ENCODE assay signal across 23 mouse cellular contexts in the genomic region with DNA sequence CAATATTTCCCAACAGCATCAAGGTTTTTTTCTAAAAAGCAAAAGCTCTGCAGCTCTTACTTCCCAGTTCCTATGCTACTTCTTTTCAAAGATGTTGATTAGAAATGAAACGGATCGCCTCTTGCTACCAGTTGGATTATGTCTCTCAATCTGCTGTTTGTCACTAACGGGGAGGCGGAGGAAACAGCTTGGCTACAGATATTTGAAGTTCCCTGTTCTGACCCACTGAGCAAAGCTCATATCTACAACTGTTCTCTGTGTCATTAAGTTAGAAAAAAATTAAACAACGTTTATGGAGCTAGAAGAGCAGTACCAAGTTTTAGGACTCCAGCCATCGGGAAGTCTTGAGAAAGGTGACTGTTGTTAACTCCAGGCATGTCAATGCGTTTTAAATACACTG.
A peak's percentile ranks its signal among the peaks of the same experiment; 100 is the strongest.
DNase-seq lines count a peak whose midpoint lies in the region; ATAC-seq and TF ChIP-seq lines count a peak whose summit lies in the region.
"Had no signal": no experiment of that assay in that cellular context is flagged by ENCODE, and none has a peak within 500 bp of the region (broad histone marks: within the 10 kb centered on the region; RNA-seq: fewer than 3 reads in every experiment).

No protein-coding gene starts in this region.

- H3K9me3 ChIP-seq in forebrain, embryonic 15.5 days, result no peaks in the 10 kb centered on the region
- no peaks in the 10 kb centered on the region for H3K9me3 ChIP-seq in forebrain, postnatal 0 days (ENCODE audit: low read length)
- no peaks in the 10 kb centered on the region for H3K9me3 ChIP-seq in kidney, embryonic 14.5 days (ENCODE audit: control insufficient read depth, low read length)
- no peaks in the 10 kb centered on the region for H3K9me3 ChIP-seq in kidney, postnatal 0 days (replicated peaks; ENCODE audit: low read length)
- no peaks in the 10 kb centered on the region for H3K9me3 ChIP-seq in kidney, embryonic 16.5 days (ENCODE audit: low read length)
- H3K9me3 ChIP-seq: forebrain, embryonic 10.5 days; hindbrain, embryonic 10.5 days; hindbrain, embryonic 13.5 days had no signal

- H3K4me1 ChIP-seq in forebrain, embryonic 15.5 days, result peaks cover 17% of the 10 kb centered on the region
- no peaks in the 10 kb centered on the region for H3K4me1 ChIP-seq in forebrain, postnatal 0 days (ENCODE audit: insufficient read depth)
- H3K4me1 ChIP-seq in kidney, adult 2 months (ENCODE audit: control insufficient read depth, insufficient read depth, low read length), result peaks cover 41% of the 10 kb centered on the region
- H3K4me1 ChIP-seq in kidney, embryonic 14.5 days (ENCODE audit: control insufficient read depth, insufficient read depth, low read length), result peaks cover 3% of the 10 kb centered on the region; the same call in 1 of the 2 replicates
- peaks cover 10% of the 10 kb centered on the region; the same call in 1 of the 2 replicates for H3K4me1 ChIP-seq in kidney, postnatal 0 days (replicated peaks; ENCODE audit: insufficient read depth, low read length)
- peaks cover 36% of the 10 kb centered on the region for H3K4me1 ChIP-seq in kidney, embryonic 16.5 days (ENCODE audit: insufficient read depth, low read length)
- H3K4me1 ChIP-seq: forebrain, embryonic 10.5 days; hindbrain, embryonic 10.5 days had no signal

- no peak overlapping the region for H3K4me3 ChIP-seq in forebrain, embryonic 15.5 days
- no peak overlapping the region for H3K4me3 ChIP-seq in forebrain, postnatal 0 days (ENCODE audit: low read depth, low read length)
- no peak overlapping the region for H3K4me3 ChIP-seq in kidney, adult 2 months (ENCODE audit: insufficient read depth, low read depth, low read length)
- no peak overlapping the region for H3K4me3 ChIP-seq in kidney, embryonic 14.5 days (ENCODE audit: low read length)
- H3K4me3 ChIP-seq in kidney, postnatal 0 days (replicated peaks; ENCODE audit: low read depth, low read length), result no peak overlapping the region
- no peak overlapping the region for H3K4me3 ChIP-seq in kidney, embryonic 16.5 days (ENCODE audit: low read length)
- H3K4me3 ChIP-seq: forebrain, embryonic 10.5 days; hindbrain, embryonic 10.5 days; hindbrain, embryonic 13.5 days had no signal

- H3K9ac ChIP-seq in forebrain, embryonic 15.5 days (replicated peaks), result no peak overlapping the region
- no peak overlapping the region for H3K9ac ChIP-seq in forebrain, postnatal 0 days
- no peak overlapping the region for H3K9ac ChIP-seq in kidney, embryonic 14.5 days (ENCODE audit: low read depth, low read length)
- H3K9ac ChIP-seq in kidney, postnatal 0 days (ENCODE audit: low read depth, low read length), result no peak overlapping the region
- H3K9ac ChIP-seq in kidney, embryonic 16.5 days (replicated peaks; ENCODE audit: low read length), result no peak overlapping the region
- H3K9ac ChIP-seq: hindbrain, embryonic 13.5 days had no signal

- 58% methylated on average over 7 of the region's 7 CpGs for WGBS in forebrain, embryonic 15.5 days
- WGBS in forebrain, postnatal 0 days, result 49% methylated on average over 7 of the region's 7 CpGs
- 22% methylated on average over 7 of the region's 7 CpGs for WGBS in kidney, adult 2 months
- 61% methylated on average over 7 of the region's 7 CpGs for WGBS in kidney, embryonic 14.5 days
- 40% methylated on average over 7 of the region's 7 CpGs for WGBS in kidney, postnatal 0 days
- 52% methylated on average over 7 of the region's 7 CpGs for WGBS in kidney, embryonic 16.5 days

- peak overlapping the region; percentile 44 for H3K27ac ChIP-seq in forebrain, embryonic 15.5 days (replicated peaks)
- no peak overlapping the region for H3K27ac ChIP-seq in forebrain, postnatal 0 days (ENCODE audit: low read depth, low read length)
- peak overlapping the region; percentile 94 for H3K27ac ChIP-seq in kidney, adult 2 months (ENCODE audit: insufficient read depth, low read depth, low read length)
- H3K27ac ChIP-seq in kidney, embryonic 14.5 days (ENCODE audit: low read depth, low read length), result no peak overlapping the region
- 0 out of 2 replicates have a peak overlapping the region, but pooled peaks have one; percentile 39 for H3K27ac ChIP-seq in kidney, postnatal 0 days
- no peak overlapping the region for H3K27ac ChIP-seq in kidney, embryonic 16.5 days (ENCODE audit: low read length)
- H3K27ac ChIP-seq: forebrain, embryonic 10.5 days; hindbrain, embryonic 10.5 days; hindbrain, embryonic 13.5 days had no signal

- H3K27me3 ChIP-seq in forebrain, embryonic 15.5 days, result no peaks in the 10 kb centered on the region
- no peaks in the 10 kb centered on the region for H3K27me3 ChIP-seq in forebrain, postnatal 0 days (ENCODE audit: insufficient read depth, low read length)
- H3K27me3 ChIP-seq in kidney, adult 2 months (replicated peaks; ENCODE audit: control insufficient read depth, insufficient read depth, low read length), result no peaks in the 10 kb centered on the region
- no peaks in the 10 kb centered on the region for H3K27me3 ChIP-seq in kidney, embryonic 14.5 days (ENCODE audit: control insufficient read depth, insufficient read depth, low read length)
- H3K27me3 ChIP-seq in kidney, postnatal 0 days (ENCODE audit: insufficient read depth, low read length), result no peaks in the 10 kb centered on the region
- no peaks in the 10 kb centered on the region for H3K27me3 ChIP-seq in kidney, embryonic 16.5 days (ENCODE audit: insufficient read depth, low read length)
- H3K27me3 ChIP-seq: CH12.LX; hindbrain, embryonic 13.5 days; Patski had no signal

- no peaks in the 10 kb centered on the region for H3K36me3 ChIP-seq in forebrain, embryonic 15.5 days
- H3K36me3 ChIP-seq in forebrain, postnatal 0 days (ENCODE audit: insufficient read depth), result no peaks in the 10 kb centered on the region
- no peaks in the 10 kb centered on the region; the same call in 1 of the 2 replicates for H3K36me3 ChIP-seq in kidney, adult 2 months (ENCODE audit: control insufficient read depth, insufficient read depth, low read length)
- no peaks in the 10 kb centered on the region for H3K36me3 ChIP-seq in kidney, embryonic 14.5 days (ENCODE audit: control insufficient read depth, insufficient read depth, low read length)
- no peaks in the 10 kb centered on the region for H3K36me3 ChIP-seq in kidney, postnatal 0 days (ENCODE audit: insufficient read depth, low read length)
- no peaks in the 10 kb centered on the region for H3K36me3 ChIP-seq in kidney, embryonic 16.5 days (ENCODE audit: insufficient read depth, low read length)
- H3K36me3 ChIP-seq: forebrain, embryonic 10.5 days; G1E; hindbrain, embryonic 10.5 days; hindbrain, embryonic 13.5 days had no signal

- no peak for TF ChIP-seq POLR2A in kidney, adult 2 months (IDR thresholded peaks at IDR 0.05; ENCODE audit: low read depth, low read length)

- no peak for DNase-seq in forebrain, postnatal 0 days
- peak; percentile 56 for DNase-seq in kidney, adult 2 months
- DNase-seq in kidney, postnatal 0 days (ENCODE audit: low spot score), result peak; percentile 15
- peak; percentile 43 for DNase-seq in layer of hippocampus, adult 9-11 months
- no peak for DNase-seq in layer of hippocampus, postnatal 36 days
- DNase-seq: adrenal gland, postnatal 10 days; adrenal gland, postnatal 36 days; B cell, adult 2 months; cerebellum, adult 18-20 months; cerebellum, adult 9-10 months; cerebellum, postnatal 14 days; gastrocnemius, postnatal 25 days had no signal

- H3K4me2 ChIP-seq in forebrain, embryonic 15.5 days (replicated peaks), result no peak overlapping the region
- no peak overlapping the region for H3K4me2 ChIP-seq in forebrain, postnatal 0 days (ENCODE audit: low read depth)
- no peak overlapping the region for H3K4me2 ChIP-seq in kidney, embryonic 14.5 days (replicated peaks; ENCODE audit: low read depth, low read length)
- H3K4me2 ChIP-seq in kidney, postnatal 0 days (ENCODE audit: low read length), result no peak overlapping the region
- H3K4me2 ChIP-seq in kidney, embryonic 16.5 days (replicated peaks; ENCODE audit: low read depth, low read length), result no peak overlapping the region
- H3K4me2 ChIP-seq: heart, embryonic 11.5 days; hindbrain, embryonic 13.5 days had no signal

- no peak for ATAC-seq in forebrain, embryonic 15.5 days (replicated peaks)
- ATAC-seq in forebrain, postnatal 0 days, result no peak
- ATAC-seq in kidney, embryonic 14.5 days (ENCODE audit: low FRiP score, low TSS enrichment), result no peak
- no peak for ATAC-seq in kidney, postnatal 0 days (replicated peaks; ENCODE audit: low FRiP score, low read depth)
- ATAC-seq in kidney, embryonic 16.5 days (ENCODE audit: low FRiP score, low TSS enrichment), result no peak
- ATAC-seq: hindbrain, embryonic 16.5 days; Patski had no signal

- TF ChIP-seq CTCF in forebrain, postnatal 0 days (IDR thresholded peaks at IDR 0.05; ENCODE audit: low read depth), result no peak
- no peak for TF ChIP-seq CTCF in kidney, adult 2 months (conservative IDR thresholded peaks at IDR 0.05; ENCODE audit: insufficient read depth, insufficient read length, low read depth, low read length)
- no peak for TF ChIP-seq CTCF in kidney, postnatal 0 days (IDR thresholded peaks at IDR 0.05; ENCODE audit: low read depth)

Comparison
In these comparisons a context has a peak if more than half of its experiments do, and no peak if none do; other contexts are left out.
1. H3K27ac ChIP-seq: peak in forebrain, embryonic 15.5 days (single experiment), kidney, adult 2 months (single experiment) and kidney, postnatal 0 days (single experiment); none in forebrain, postnatal 0 days (single experiment), kidney, embryonic 14.5 days (single experiment) and kidney, embryonic 16.5 days (single experiment).
2. DNase-seq: peak in kidney, adult 2 months (single experiment), kidney, postnatal 0 days (single experiment) and layer of hippocampus, adult 9-11 months (single experiment); none in forebrain, postnatal 0 days (single experiment) and layer of hippocampus, postnatal 36 days (0 of 2).